Mouse (Mus musculus) E14TG2a.4 (cell line): ENCODE data around the gene 4833427G06Rik.
A peak's percentile ranks its signal among the peaks of the same experiment; 100 is the strongest.

Source experiments
- H3K27me3 ChIP-seq: 2 replicates; pipeline ENCODE4 v1.6.1; 2014; ENCODE audit warnings: low read length, control low read depth; ENCODE audit not compliant: insufficient read depth
- H3K36me3 ChIP-seq: 2 replicates; pipeline ENCODE4 v1.6.1; 2014; ENCODE audit warnings: low read length, control low read depth; ENCODE audit not compliant: insufficient read depth
- H3K4me1 ChIP-seq: replicated peaks from 2 replicates; pipeline ENCODE4 v1.6.1; 2014; ENCODE audit warnings: low read depth, low read length, control low read depth
- H3K4me3 ChIP-seq: replicated peaks from 2 replicates; pipeline ENCODE4 v1.5.1; 2014; ENCODE audit warnings: mild to moderate bottlenecking, low read length
- H3K9me3 ChIP-seq: 2 replicates; pipeline ENCODE4 v1.6.1; 2014; ENCODE audit warnings: low read length, control low read depth
- CTCF ChIP-seq: conservative IDR thresholded peaks from 2 replicates; pipeline ENCODE4 v1.5.1; 2014; ENCODE audit warnings: low read length
- NANOG ChIP-seq: IDR thresholded peaks from 2 replicates; pipeline ENCODE4 v1.6.1; 2014; ENCODE audit warnings: borderline replicate concordance, low read length, mixed read lengths
- POU5F1 ChIP-seq: IDR thresholded peaks from 2 replicates; pipeline ENCODE4 v1.6.1; 2014; ENCODE audit warnings: low read length, borderline replicate concordance

Gene 4833427G06Rik

GRCm38 (mm10) chr9:51056360-51057324 is 45.2 kb downstream of the 4833427G06Rik start:
- H3K4me1 ChIP-seq = no peaks in the 10 kb centered on the region
- H3K9me3 ChIP-seq = no peaks in the 10 kb centered on the region
- H3K36me3 ChIP-seq = no peaks in the 10 kb centered on the region
- H3K27me3 ChIP-seq = no peaks in the 10 kb centered on the region
- H3K4me3 ChIP-seq = no peak overlapping the region
- TF ChIP-seq NANOG (no peak), POU5F1 (no peak), CTCF (no peak)

GRCm38 (mm10) chr9:51052180-51052579 is 49.7 kb downstream of the 4833427G06Rik start:
- TF ChIP-seq POU5F1 (no peak), CTCF (peak; percentile 39)
- Histone ChIP-seq H3K27me3 (no peaks in the 10 kb centered on the region), H3K9me3 (no peaks in the 10 kb centered on the region), H3K4me1 (no peaks in the 10 kb centered on the region), H3K4me3 (no peak overlapping the region), H3K36me3 (no peaks in the 10 kb centered on the region)

- H3K27me3 ChIP-seq = no peaks in the 10 kb centered on the region
- H3K4me1 ChIP-seq = no peaks in the 10 kb centered on the region
- H3K36me3 ChIP-seq = no peaks in the 10 kb centered on the region
- H3K9me3 ChIP-seq = no peaks in the 10 kb centered on the region
- TF ChIP-seq CTCF = no peak
- TF ChIP-seq POU5F1 = no peak
- no peak for TF ChIP-seq NANOG
- no peak overlapping the region for H3K4me3 ChIP-seq
These were observed 59.7 kb downstream of the 4833427G06Rik start for GRCm38 (mm10) chr9:51042136-51042535.

GRCm38 (mm10) chr9:51041491-51041980 is 60.3 kb downstream of the 4833427G06Rik start:
- Histone ChIP-seq H3K27me3 (no peaks in the 10 kb centered on the region), H3K36me3 (no peaks in the 10 kb centered on the region), H3K4me3 (no peak overlapping the region), H3K4me1 (no peaks in the 10 kb centered on the region), H3K9me3 (no peaks in the 10 kb centered on the region)
- no peak for TF ChIP-seq NANOG
- TF ChIP-seq POU5F1 = no peak
- no peak for TF ChIP-seq CTCF

- no peak overlapping the region for H3K4me3 ChIP-seq
- H3K9me3 ChIP-seq = no peaks in the 10 kb centered on the region
- H3K27me3 ChIP-seq = peaks cover 4% of the 10 kb centered on the region; the same call in 1 of the 2 replicates
- no peaks in the 10 kb centered on the region for H3K4me1 ChIP-seq
- no peaks in the 10 kb centered on the region for H3K36me3 ChIP-seq
- TF ChIP-seq NANOG (no peak), POU5F1 (no peak), CTCF (no peak)
These were observed 68.9 kb downstream of the 4833427G06Rik start for GRCm38 (mm10) chr9:51032785-51033529.

GRCm38 (mm10) chr9:51032291-51032690 is 69.6 kb downstream of the 4833427G06Rik start:
- Histone ChIP-seq H3K4me1 (no peaks in the 10 kb centered on the region), H3K9me3 (no peaks in the 10 kb centered on the region), H3K27me3 (peaks cover 4% of the 10 kb centered on the region; the same call in 1 of the 2 replicates), H3K36me3 (no peaks in the 10 kb centered on the region), H3K4me3 (no peak overlapping the region)
- no peak for TF ChIP-seq POU5F1
- no peak for TF ChIP-seq CTCF

GRCm38 (mm10) chr9:51031603-51032002 is 70.3 kb downstream of the 4833427G06Rik start:
- H3K4me3 ChIP-seq = no peak overlapping the region
- H3K36me3 ChIP-seq = no peaks in the 10 kb centered on the region
- H3K9me3 ChIP-seq = no peaks in the 10 kb centered on the region
- TF ChIP-seq NANOG (no peak), CTCF (no peak), POU5F1 (no peak)
- no peaks in the 10 kb centered on the region for H3K4me1 ChIP-seq
- H3K27me3 ChIP-seq = peaks cover 4% of the 10 kb centered on the region; the same call in 1 of the 2 replicates
